Mouse (Mus musculus) intestine, embryonic 16.5 days (tissue): ENCODE measurements around the gene Tma16. TPM values are rescaled to one million over a fixed set of nuclear protein-coding genes. Genes with fewer than 3 reads are reported as not detected.

Source experiments
- ATAC-seq: fragments of 200-750 bp; cut with Nextera tagmentation; 2 replicates; pipeline ENCODE4 v1.8.0; 2017; ENCODE audit warnings: moderate TSS enrichment, moderate library complexity
- H3K27ac ChIP-seq: fragments of 300-500 bp; sonication (generic); 2 replicates; pipeline ENCODE4 v1.5.1; 2014; ENCODE audit warnings: mild to moderate bottlenecking, low read length
- H3K27me3 ChIP-seq: fragments of 300-500 bp; sonication (generic); replicated peaks from 2 replicates; pipeline ENCODE4 v1.6.1; 2014; ENCODE audit warnings: low read length, control low read depth, mixed read lengths; ENCODE audit not compliant: control insufficient read depth, insufficient read depth
- H3K36me3 ChIP-seq: fragments of 300-500 bp; sonication (generic); 2 replicates; pipeline ENCODE4 v1.6.1; 2014; ENCODE audit warnings: low read length, control low read depth; ENCODE audit not compliant: control insufficient read depth, insufficient read depth
- H3K4me1 ChIP-seq: fragments of 300-500 bp; sonication (generic); 2 replicates; pipeline ENCODE4 v1.6.1; 2014; ENCODE audit warnings: low read length, control low read depth, mixed read lengths; ENCODE audit not compliant: control insufficient read depth, insufficient read depth
- H3K4me2 ChIP-seq: fragments of 300-500 bp; sonication (generic); 2 replicates; pipeline ENCODE4 v1.6.1; 2014; ENCODE audit warnings: low read depth, low read length, control low read depth
- H3K4me3 ChIP-seq: fragments of 300-500 bp; sonication (generic); 2 replicates; pipeline ENCODE4 v1.5.1; 2014; ENCODE audit warnings: mild to moderate bottlenecking, low read length
- H3K9ac ChIP-seq: fragments of 300-500 bp; sonication (generic); 2 replicates; pipeline ENCODE4 v1.6.1; 2014; ENCODE audit warnings: low read depth, low read length
- H3K9me3 ChIP-seq: fragments of 300-500 bp; sonication (generic); 2 replicates; pipeline ENCODE4 v1.6.1; 2016; ENCODE audit warnings: low read length, control low read depth; ENCODE audit not compliant: control insufficient read depth
- WGBS: fragments of 180-500 bp; shearing (Covaris S2); extraction: QIAGEN DNeasy Blood & Tissue Kit; methylation state at CpG from one replicate; pipeline ENCODE4 v1.1.7; 2014; 5-methylcytosine and 5-hydroxymethylcytosine counted together
- polyA plus RNA-seq: library from polyadenylated mRNA; unstranded; fragments of >200 nt; fragmentation: Nextera tagmentation; extraction: Ambion mirVana; gene quantifications from 2 replicates; pipeline ENCODE4 v1.2.1, GENCODE M21; 2015

The Tma16 gene
- polyA plus RNA-seq, result 9.5 and 11.3 TPM in 2 replicates

- Histone ChIP-seq H3K27ac (0 out of 2 replicates have a peak within 1 kb of the TSS, but pooled peaks have one; percentile 28), H3K36me3 (no peaks in the 10 kb centered on the region), H3K27me3 (no peaks in the 10 kb centered on the region), H3K4me3 (peak within 1 kb of the TSS; percentile 90), H3K4me1 (no peaks in the 10 kb centered on the region; the same call in 1 of the 2 replicates), H3K9ac (peak within 1 kb of the TSS; percentile 89), H3K4me2 (peak within 1 kb of the TSS; percentile 74), H3K9me3 (no peaks in the 10 kb centered on the region)
- WGBS, result under 1% methylated on average over 45 of the region's 45 CpGs
- ATAC-seq, result peak; percentile 96
Measured at GRCm38 (mm10) chr8:66486084-66486763, at the start of gene Tma16. Tma16 (minus strand) TSS chr8:66486530.

- no peak for ATAC-seq
- no peak overlapping the region for H3K27ac ChIP-seq
Measured at GRCm38 (mm10) chr8:66520576-66520975, 34.2 kb upstream of the Tma16 start.

GRCm38 (mm10) chr8:66519149-66519548, 32.8 kb upstream of the Tma16 start:
- Histone ChIP-seq H3K4me1 (no peaks in the 10 kb centered on the region), H3K36me3 (no peaks in the 10 kb centered on the region), H3K9ac (no peak overlapping the region), H3K4me3 (no peak overlapping the region), H3K9me3 (no peaks in the 10 kb centered on the region), H3K27ac (no peak overlapping the region), H3K4me2 (no peak overlapping the region), H3K27me3 (no peaks in the 10 kb centered on the region)
- ATAC-seq, result no peak
- WGBS, result 85% methylated on average over 2 of the region's 2 CpGs

More at GRCm38 (mm10) chr8:66520576-66520975, 34.2 kb upstream of the Tma16 start:
- Histone ChIP-seq H3K36me3 (no peaks in the 10 kb centered on the region), H3K4me1 (no peaks in the 10 kb centered on the region), H3K4me3 (no peak overlapping the region), H3K27me3 (no peaks in the 10 kb centered on the region), H3K9me3 (no peaks in the 10 kb centered on the region), H3K9ac (no peak overlapping the region), H3K4me2 (no peak overlapping the region)

GRCm38 (mm10) chr8:66511537-66511936, 25.2 kb upstream of the Tma16 start, which contains the start of gene Tktl2:
Tktl2 (plus strand) TSS chr8:66511756.
- Histone ChIP-seq H3K4me2 (no peak within 1 kb of the TSS), H3K27me3 (no peaks in the 10 kb centered on the region), H3K27ac (no peak within 1 kb of the TSS), H3K4me1 (no peaks in the 10 kb centered on the region), H3K9me3 (no peaks in the 10 kb centered on the region), H3K9ac (no peak within 1 kb of the TSS), H3K36me3 (no peaks in the 10 kb centered on the region), H3K4me3 (no peak within 1 kb of the TSS)
- ATAC-seq, result no peak
- WGBS, result 95% methylated on average over 22 of the region's 22 CpGs

- Histone ChIP-seq H3K9me3 (no peaks in the 10 kb centered on the region), H3K36me3 (no peaks in the 10 kb centered on the region), H3K9ac (no peak overlapping the region), H3K4me2 (no peak overlapping the region), H3K4me1 (no peaks in the 10 kb centered on the region), H3K4me3 (no peak overlapping the region), H3K27ac (no peak overlapping the region), H3K27me3 (no peaks in the 10 kb centered on the region)
- 71% methylated on average over 2 of the region's 2 CpGs for WGBS
- ATAC-seq, result no peak
Measured at GRCm38 (mm10) chr8:66503381-66503780, 17.1 kb upstream of the Tma16 start.

GRCm38 (mm10) chr8:66496998-66497577, 10.8 kb upstream of the Tma16 start:
- WGBS, result 29% methylated on average over 4 of the region's 4 CpGs
- Histone ChIP-seq H3K27me3 (no peaks in the 10 kb centered on the region), H3K4me3 (no peak overlapping the region), H3K4me2 (no peak overlapping the region), H3K9ac (no peak overlapping the region), H3K4me1 (no peaks in the 10 kb centered on the region), H3K9me3 (no peaks in the 10 kb centered on the region), H3K27ac (no peak overlapping the region), H3K36me3 (no peaks in the 10 kb centered on the region)
- ATAC-seq, result no peak

DNA sequence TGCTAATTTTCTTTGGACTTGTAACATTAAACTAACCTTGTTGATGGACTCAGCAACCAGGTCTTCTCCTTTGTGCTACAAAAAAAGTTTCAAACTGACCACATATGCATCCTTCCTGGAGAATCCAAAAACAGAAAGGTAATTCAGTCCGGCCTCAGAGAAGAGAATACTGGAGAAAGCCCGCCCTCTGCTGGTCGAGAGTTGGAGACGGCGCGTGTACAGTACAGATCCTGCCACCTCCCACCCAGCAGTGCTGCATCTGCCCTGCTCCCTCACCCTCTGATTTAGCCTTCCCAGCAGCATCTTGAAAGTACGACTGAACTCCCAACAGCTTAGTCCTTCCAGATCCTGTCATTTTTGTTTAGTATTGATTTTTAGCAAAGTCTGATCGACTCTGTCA, 9.4 kb upstream of the Tma16 start:
- no peaks in the 10 kb centered on the region for H3K4me1 ChIP-seq
- WGBS, result 8% methylated on average over 8 of the region's 8 CpGs
- H3K9me3 ChIP-seq, result no peaks in the 10 kb centered on the region
- no peaks in the 10 kb centered on the region for H3K36me3 ChIP-seq
- H3K4me2 ChIP-seq, result no peak overlapping the region
- H3K27ac ChIP-seq, result no peak overlapping the region
- no peak overlapping the region for H3K4me3 ChIP-seq
- ATAC-seq, result peak; percentile 89
- no peaks in the 10 kb centered on the region for H3K27me3 ChIP-seq
- no peak overlapping the region for H3K9ac ChIP-seq

GRCm38 (mm10) chr8:66494496-66494895, 8.2 kb upstream of the Tma16 start:
- Histone ChIP-seq H3K4me2 (no peak overlapping the region), H3K27ac (no peak overlapping the region), H3K9me3 (no peaks in the 10 kb centered on the region), H3K27me3 (no peaks in the 10 kb centered on the region), H3K36me3 (no peaks in the 10 kb centered on the region), H3K4me3 (no peak overlapping the region), H3K9ac (no peak overlapping the region), H3K4me1 (no peaks in the 10 kb centered on the region)
- no peak for ATAC-seq
- WGBS, result 76% methylated on average over 2 of the region's 2 CpGs

- Histone ChIP-seq H3K4me3 (no peak overlapping the region), H3K27ac (no peak overlapping the region), H3K9ac (no peak overlapping the region), H3K9me3 (no peaks in the 10 kb centered on the region), H3K4me2 (no peak overlapping the region), H3K27me3 (no peaks in the 10 kb centered on the region), H3K36me3 (no peaks in the 10 kb centered on the region), H3K4me1 (no peaks in the 10 kb centered on the region)
- ATAC-seq, result no peak
- WGBS, result 76% methylated on average over 4 of the region's 4 CpGs
Measured at GRCm38 (mm10) chr8:66490624-66491023, 4.3 kb upstream of the Tma16 start.
